Comparison of ENCODE assay signal across 27 mouse cellular contexts in the genomic region with DNA sequence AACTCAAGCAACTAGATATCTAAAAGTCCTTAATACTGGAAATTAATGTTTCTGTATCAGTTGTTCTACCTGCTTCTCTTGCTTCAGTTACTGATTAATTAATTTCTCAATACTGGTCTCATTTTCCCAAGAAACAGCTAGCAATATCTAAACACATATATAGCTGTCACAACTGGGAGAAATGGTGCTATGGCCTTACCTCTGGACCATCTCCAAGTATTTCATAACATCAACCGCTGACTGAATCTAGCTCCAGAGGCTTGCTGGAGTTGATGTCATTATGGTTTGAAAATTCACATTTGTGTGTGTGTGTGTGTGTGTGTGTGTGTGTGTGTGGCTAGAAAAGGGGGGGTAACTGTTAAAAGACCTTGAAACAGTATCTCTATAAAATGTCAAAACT. TPM values are rescaled to one million over a fixed set of nuclear protein-coding genes. Genes with fewer than 3 reads are reported as not detected.
DNase-seq lines count a peak whose midpoint lies in the region; ATAC-seq and TF ChIP-seq lines count a peak whose summit lies in the region.
"Had no signal": no experiment of that assay in that cellular context is flagged by ENCODE, and none has a peak within 500 bp of the region (broad histone marks: within the 10 kb centered on the region; RNA-seq: fewer than 3 reads in every experiment).

No protein-coding gene starts in this region.

- H3K9me3 ChIP-seq in liver, postnatal 0 days (ENCODE audit: low read length) = no peaks in the 10 kb centered on the region
- H3K9me3 ChIP-seq: embryonic facial prominence, embryonic 10.5 days; embryonic facial prominence, embryonic 12.5 days; forebrain, embryonic 13.5 days; forebrain, embryonic 15.5 days; G1E had no signal

- no peak overlapping the region for H3K4me3 ChIP-seq in liver, postnatal 0 days (ENCODE audit: low read depth, low read length)
- no peak overlapping the region for H3K4me3 ChIP-seq in thymus, adult 2 months (ENCODE audit: control insufficient read depth, insufficient read depth, low read length)
- H3K4me3 ChIP-seq: embryonic facial prominence, embryonic 10.5 days; embryonic facial prominence, embryonic 12.5 days; forebrain, embryonic 13.5 days; forebrain, embryonic 15.5 days had no signal

- TF ChIP-seq POLR2A in thymus, adult 2 months (IDR thresholded peaks at IDR 0.05; ENCODE audit: control insufficient read depth, extremely low read depth, insufficient read depth, low read length, poor library complexity) = no peak

- TF ChIP-seq EP300 in liver, postnatal 0 days (IDR thresholded peaks at IDR 0.05; ENCODE audit: low read depth) = no peak

- no peak overlapping the region for H3K9ac ChIP-seq in liver, postnatal 0 days (replicated peaks)
- H3K9ac ChIP-seq: embryonic facial prominence, embryonic 12.5 days; forebrain, embryonic 13.5 days; forebrain, embryonic 15.5 days; forebrain, postnatal 0 days had no signal

- peak; percentile 1 for DNase-seq in adrenal gland, postnatal 25 days
- no peak for DNase-seq in adrenal gland, adult 18-20 months (ENCODE audit: low spot score in 2 of 2)
- DNase-seq in liver, postnatal 0 days = no peak
- no peak for DNase-seq in liver
- peak; percentile 6 for DNase-seq in 416B (ENCODE audit: low read depth)
- peak; percentile 2 for DNase-seq in NIH3T3 (ENCODE audit: low read depth)
- no peak for DNase-seq in thymus, adult 2 months
- DNase-seq in spleen, postnatal 10 days (ENCODE audit: low spot score in 2 of 2) = no peak
- DNase-seq: adrenal gland, adult 8-10 months; B cell, adult 2 months; cerebellum, adult 11-12 months; cerebellum, adult 2 months; cerebellum, adult 9-10 months; cerebellum, postnatal 10 days; cerebellum, postnatal 25 days; forebrain, postnatal 0 days had no signal

- no peaks in the 10 kb centered on the region for H3K4me1 ChIP-seq in liver, postnatal 0 days (ENCODE audit: insufficient read depth)
- H3K4me1 ChIP-seq in thymus, adult 2 months (replicated peaks; ENCODE audit: control insufficient read depth, insufficient read depth, low read length) = no peaks in the 10 kb centered on the region
- H3K4me1 ChIP-seq: embryonic facial prominence, embryonic 10.5 days; embryonic facial prominence, embryonic 12.5 days; forebrain, embryonic 13.5 days; forebrain, embryonic 15.5 days had no signal

- H3K36me3 ChIP-seq in liver, postnatal 0 days (replicated peaks; ENCODE audit: insufficient read depth, low read length) = no peaks in the 10 kb centered on the region
- H3K36me3 ChIP-seq in thymus, adult 2 months (ENCODE audit: control insufficient read depth, insufficient read depth, low read length) = no peaks in the 10 kb centered on the region
- H3K36me3 ChIP-seq: embryonic facial prominence, embryonic 10.5 days; embryonic facial prominence, embryonic 12.5 days; forebrain, embryonic 15.5 days had no signal

- H3K27me3 ChIP-seq in liver, postnatal 0 days (ENCODE audit: insufficient read depth, low read length) = no peaks in the 10 kb centered on the region
- no peaks in the 10 kb centered on the region for H3K27me3 ChIP-seq in thymus, adult 2 months (ENCODE audit: control insufficient read depth, insufficient read depth, low read length)
- H3K27me3 ChIP-seq: CH12.LX; embryonic facial prominence, embryonic 12.5 days; forebrain, embryonic 13.5 days; forebrain, embryonic 15.5 days had no signal

- no peak for TF ChIP-seq CTCF in liver, postnatal 0 days (IDR thresholded peaks at IDR 0.05; ENCODE audit: low read depth)
- TF ChIP-seq CTCF in thymus, adult 2 months (IDR thresholded peaks at IDR 0.05; ENCODE audit: borderline replicate concordance, control insufficient read depth, extremely low read depth, insufficient read depth, low read length, poor library complexity) = no peak

- WGBS in liver, postnatal 0 days (ENCODE audit: insufficient replicate concordance) = 73% methylated on average over 1 of the region's 1 CpGs
- WGBS in thymus, adult 2 months = 97% methylated on average over 1 of the region's 1 CpGs

- H3K27ac ChIP-seq in liver, postnatal 0 days (ENCODE audit: low read depth) = no peak overlapping the region
- H3K27ac ChIP-seq in thymus, adult 2 months (ENCODE audit: control insufficient read depth, insufficient read depth, low read length) = no peak overlapping the region
- H3K27ac ChIP-seq: embryonic facial prominence, embryonic 10.5 days; embryonic facial prominence, embryonic 12.5 days; forebrain, embryonic 13.5 days; forebrain, embryonic 15.5 days had no signal

- no peak overlapping the region for H3K4me2 ChIP-seq in liver, postnatal 0 days (ENCODE audit: low read depth, low read length)
- H3K4me2 ChIP-seq: embryonic facial prominence, embryonic 12.5 days; forebrain, embryonic 13.5 days; forebrain, embryonic 15.5 days had no signal

- peak; percentile 65 for ATAC-seq in liver, postnatal 0 days
- ATAC-seq: CD4-positive, CD25-positive, alpha-beta regulatory T cell, adult 4 months; forebrain, embryonic 13.5 days; forebrain, embryonic 15.5 days; forebrain, postnatal 0 days had no signal

RNA-seq across cellular contexts. Expression of a gene that starts 2.3 kb away (rescaled TPM):
- not detected in 2 replicates for total RNA-seq in adrenal gland, postnatal 25 days (2021)
- not detected for total RNA-seq in adrenal gland, adult 18-20 months (2021)
- polyA plus RNA-seq in liver, postnatal 0 days (2015; fragmentation: Nextera tagmentation; extraction: Ambion mirVana) = not detected in 2 replicates
- polyA plus RNA-seq in thymus, adult 2 months (2012; rRNA removed) = not detected in 2 replicates
- total RNA-seq: adrenal gland, adult 8-10 months; adrenal gland, postnatal 36 days had no signal
- polyA plus RNA-seq: CD4-positive, CD25-positive, alpha-beta regulatory T cell, adult 4 months; cerebellum, adult 2 months; cortical plate, adult 2 months; embryonic facial prominence, embryonic 14.5 days; forebrain, embryonic 11.5 days; forebrain, embryonic 13.5 days; forebrain, embryonic 15.5 days; G1E had no signal

RNA-seq across cellular contexts. Expression of a gene that starts 26.0 kb away (rescaled TPM):
- 11.0 and 15.8 TPM in 2 replicates for total RNA-seq in adrenal gland, postnatal 25 days (2021)
- 1 to 10 TPM; 6.5 to 9.2 TPM for total RNA-seq in adrenal gland, adult 18-20 months (2021)
- polyA plus RNA-seq in liver, postnatal 0 days (2015; fragmentation: Nextera tagmentation; extraction: Ambion mirVana) = 7.2 and 7.6 TPM in 2 replicates
- 3.7 and 4.5 TPM in 2 replicates for polyA plus RNA-seq in thymus, adult 2 months (2012; rRNA removed)

Comparison
In these comparisons a context has a peak if more than half of its experiments do, and no peak if none do; other contexts are left out.
1. DNase-seq: peak in adrenal gland, postnatal 25 days (single experiment), 416B (single experiment) and NIH3T3 (single experiment); none in adrenal gland, adult 18-20 months (0 of 2), liver, postnatal 0 days (single experiment), liver (single experiment), thymus, adult 2 months (single experiment) and spleen, postnatal 10 days (0 of 2).